Mouse (Mus musculus) right cerebral cortex, postnatal 36 days (tissue): ENCODE measurements around the gene Ube2q1.

Source experiments
- DNase-seq, 2 experiments: peaks; one replicate each; pipeline ENCODE4 v3.0.0; 2022; ENCODE audit warnings: low spot score in 2 of 2, mixed read lengths in 1 of 2

Gene Ube2q1

DNA sequence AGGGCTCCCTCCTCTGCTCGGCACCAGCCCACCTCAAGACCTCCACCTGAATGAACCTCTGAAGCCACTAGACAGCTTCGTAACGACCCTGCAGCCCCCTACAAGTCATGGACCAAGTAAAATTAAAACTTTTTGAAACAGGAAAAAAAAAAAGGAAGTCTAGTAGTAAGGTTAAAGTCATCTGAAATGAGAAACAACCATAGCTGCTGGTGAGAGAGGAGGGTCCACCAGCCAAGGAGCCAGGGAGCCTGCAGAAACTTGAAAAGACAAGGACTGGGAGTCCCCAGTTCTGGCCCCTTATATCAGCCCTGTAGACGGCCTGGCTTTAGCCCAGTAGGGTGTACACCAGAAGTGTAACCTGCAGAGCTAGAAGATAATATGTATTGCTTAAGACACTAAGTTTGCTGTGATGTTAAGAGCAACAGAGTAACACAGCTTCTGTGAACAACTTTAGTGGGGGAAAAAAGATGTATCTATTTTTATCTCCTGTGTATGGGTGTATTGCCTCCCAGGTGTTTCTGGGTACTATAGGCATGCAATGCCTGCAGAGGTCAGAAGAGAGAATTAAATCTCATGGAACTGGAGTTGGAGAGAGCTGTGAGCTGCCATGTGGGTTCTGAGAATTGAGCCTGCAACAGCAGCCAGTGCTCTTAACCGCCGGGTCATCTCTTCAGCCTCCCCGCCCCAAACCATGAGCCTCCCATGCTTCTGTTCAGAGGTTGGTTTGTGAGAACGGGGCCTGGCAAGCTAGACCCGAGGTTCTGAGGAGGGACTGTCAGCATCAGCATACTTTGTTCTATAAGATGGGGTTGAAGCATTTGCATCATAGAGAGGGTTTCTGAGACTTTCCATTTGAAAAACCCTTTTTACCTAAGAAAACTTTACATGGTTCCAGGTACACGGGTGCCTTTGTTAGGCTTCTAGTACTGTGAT, 48.4 kb downstream of the Ube2q1 start:
- DNase-seq, result no peak

DNA sequence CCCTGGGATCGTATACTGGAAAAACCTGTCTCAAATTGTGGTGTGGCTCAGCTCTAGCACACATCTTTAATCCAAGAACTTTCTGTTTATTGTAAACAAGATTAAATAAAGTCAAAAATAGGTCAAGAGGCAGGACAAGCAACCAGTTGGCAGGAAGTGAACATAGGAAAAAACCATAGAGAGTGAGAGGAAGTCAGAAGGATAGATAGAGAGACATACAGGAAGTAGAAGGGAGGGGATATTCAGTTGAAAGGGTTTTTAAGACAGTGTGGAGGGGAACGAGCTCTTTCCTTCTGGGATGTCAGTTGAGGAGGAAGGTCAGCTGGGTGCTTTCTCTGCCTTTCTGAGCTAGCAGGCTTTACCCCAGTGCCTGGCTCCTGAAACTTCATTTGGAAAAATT, 50.2 kb downstream of the Ube2q1 start:
- DNase-seq, result no peak

DNA sequence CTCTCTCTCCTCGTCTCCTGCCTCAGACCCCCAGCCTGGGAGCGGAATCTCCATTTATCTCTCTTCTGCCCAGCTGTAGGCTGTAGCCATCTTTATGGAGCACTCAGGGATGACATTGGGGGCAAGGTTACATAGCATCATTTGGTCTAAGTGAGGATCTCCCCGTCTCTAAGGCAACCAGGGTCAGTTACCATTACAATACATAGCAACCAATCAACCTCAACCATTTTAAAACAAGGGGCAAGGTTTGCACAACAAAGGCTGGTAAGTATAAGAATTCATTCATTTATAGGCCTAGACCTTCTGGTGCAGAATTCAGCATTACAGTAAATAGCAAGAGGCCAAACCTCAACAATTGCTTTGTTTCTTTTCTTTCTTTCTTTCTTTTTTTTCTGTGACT, 52.9 kb downstream of the Ube2q1 start:
- DNase-seq, result no peak

DNA sequence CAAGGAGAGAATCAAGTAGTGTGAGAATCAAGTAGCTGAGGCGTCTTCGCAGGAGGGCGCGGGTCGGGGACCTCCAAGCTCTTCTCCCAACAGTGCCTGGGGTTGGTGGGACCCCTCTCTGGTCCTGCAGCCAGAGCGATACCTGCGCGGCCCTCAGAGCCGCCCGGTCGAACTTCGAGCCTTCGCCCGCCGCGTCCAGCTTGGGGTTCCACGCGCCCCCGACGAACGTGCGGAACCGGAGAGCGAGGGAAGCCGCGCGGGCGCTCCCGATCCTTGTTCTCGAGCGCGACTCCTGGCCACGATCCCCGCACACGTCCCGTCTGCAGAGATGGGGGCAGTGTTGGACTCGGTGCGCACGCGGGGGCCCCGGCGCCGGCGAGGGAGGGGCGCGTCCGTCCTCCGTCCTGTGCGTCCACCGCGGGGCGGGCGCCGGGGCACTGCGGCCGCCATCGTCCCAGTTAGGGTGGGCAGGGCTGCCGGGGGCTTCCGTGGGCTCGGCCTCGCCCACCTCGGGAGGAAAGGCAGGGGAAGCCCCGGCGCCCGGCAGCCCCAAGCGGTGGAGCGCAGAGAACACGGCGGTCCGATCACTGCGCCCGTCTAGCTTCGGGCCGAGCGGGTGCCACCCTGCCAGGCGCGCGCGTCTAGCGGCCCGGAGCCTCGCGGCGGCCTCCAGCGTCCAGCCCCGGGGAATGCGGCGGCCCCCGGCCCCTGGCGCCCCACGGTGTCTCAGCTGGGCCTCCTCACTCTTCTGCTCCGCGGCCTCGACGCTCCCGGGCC, 57.6 kb downstream of the Ube2q1 start, which contains the start of gene She:
Gene She (plus strand): TSS at position 556 of the 777 bp plus-strand sequence.
- DNase-seq, result no peak
